Mouse (Mus musculus) cortical plate, adult 2 months (tissue): Measurements from ENCODE around the gene Calcoco1.

Source experiments
- CTCF ChIP-seq: fragments of 200-500 bp; IDR thresholded peaks from 2 replicates; pipeline ENCODE4 v1.5.1; 2011; ENCODE audit warnings: mild to moderate bottlenecking, control low read depth, low read length; ENCODE audit not compliant: insufficient read depth; ENCODE audit errors: extremely low read depth
- POLR2A ChIP-seq: fragments of 200-500 bp; IDR thresholded peaks from 2 replicates; pipeline ENCODE4 v1.6.1; 2011; ENCODE audit warnings: mild to moderate bottlenecking, low read length, control low read depth; ENCODE audit not compliant: insufficient read depth; ENCODE audit errors: extremely low read depth

DNA sequence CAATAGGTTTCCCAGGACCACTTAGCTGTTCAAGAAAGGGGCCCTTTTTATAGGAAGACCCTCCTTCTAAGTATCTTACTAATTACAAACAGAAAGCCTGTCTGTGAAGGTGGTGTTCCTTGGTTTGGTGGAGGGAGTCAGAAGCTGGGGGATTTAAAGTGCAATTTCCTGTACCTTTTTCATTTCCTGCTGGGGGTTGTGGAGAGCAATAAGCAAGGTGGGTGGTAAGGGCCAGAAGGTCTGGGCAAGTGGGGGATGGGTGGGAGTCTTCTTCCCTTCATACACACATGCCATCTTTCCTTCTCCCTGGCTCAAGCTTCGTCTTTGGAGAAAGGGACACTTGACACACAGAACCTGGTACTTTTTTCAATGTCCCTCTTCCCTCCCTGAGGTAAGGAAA is 30.2 kb upstream of the Calcoco1 start:
- TF ChIP-seq CTCF: no peak
- TF ChIP-seq POLR2A: no peak
